Mouse (Mus musculus) midbrain, embryonic 10.5 days (tissue): ENCODE results near the gene Usp13. TPM values are rescaled to one million over a fixed set of nuclear protein-coding genes. Genes with fewer than 3 reads are reported as not detected.
A peak's percentile ranks its signal among the peaks of the same experiment; 100 is the strongest.

ENCODE experiments used
- DNase-seq: peaks from one replicate; pipeline ENCODE4 v3.0.0-alpha.2; 2017; ENCODE audit warnings: low spot score
- H3K27ac ChIP-seq: fragments of 300-500 bp; sonication (generic); replicated peaks from 2 replicates; pipeline ENCODE4 v1.5.1; 2016; ENCODE audit warnings: mild to moderate bottlenecking
- H3K27me3 ChIP-seq: fragments of 300-500 bp; sonication (generic); 2 replicates; pipeline ENCODE4 v1.6.1; 2016; ENCODE audit warnings: low read depth, mild to moderate bottlenecking; ENCODE audit not compliant: poor library complexity, severe bottlenecking
- H3K36me3 ChIP-seq: fragments of 300-500 bp; sonication (generic); 2 replicates; pipeline ENCODE4 v1.6.1; 2016; ENCODE audit warnings: mild to moderate bottlenecking, moderate library complexity
- H3K4me1 ChIP-seq: fragments of 300-500 bp; sonication (generic); 2 replicates; pipeline ENCODE4 v1.6.1; 2016
- H3K4me3 ChIP-seq: fragments of 300-500 bp; sonication (generic); 2 replicates; pipeline ENCODE4 v1.5.1; 2016; ENCODE audit warnings: mild to moderate bottlenecking, moderate library complexity
- H3K9me3 ChIP-seq: fragments of 300-500 bp; sonication (generic); replicated peaks from 2 replicates; pipeline ENCODE4 v1.6.1; 2016; ENCODE audit warnings: mild to moderate bottlenecking
- WGBS: fragments of 180-500 bp; shearing (Covaris S2); methylation state at CpG from one replicate; pipeline ENCODE4 v1.1.7; 2016; 5-methylcytosine and 5-hydroxymethylcytosine counted together
- polyA plus RNA-seq: library from polyadenylated mRNA; unstranded; fragments of >200 nt; fragmentation: Nextera tagmentation; extraction: Ambion mirVana; gene quantifications from 2 replicates; pipeline ENCODE4 v1.2.1, GENCODE M21; 2016

The Usp13 gene
- polyA plus RNA-seq, 1 experiment from 2014 or later: 8.7 TPM

DNA sequence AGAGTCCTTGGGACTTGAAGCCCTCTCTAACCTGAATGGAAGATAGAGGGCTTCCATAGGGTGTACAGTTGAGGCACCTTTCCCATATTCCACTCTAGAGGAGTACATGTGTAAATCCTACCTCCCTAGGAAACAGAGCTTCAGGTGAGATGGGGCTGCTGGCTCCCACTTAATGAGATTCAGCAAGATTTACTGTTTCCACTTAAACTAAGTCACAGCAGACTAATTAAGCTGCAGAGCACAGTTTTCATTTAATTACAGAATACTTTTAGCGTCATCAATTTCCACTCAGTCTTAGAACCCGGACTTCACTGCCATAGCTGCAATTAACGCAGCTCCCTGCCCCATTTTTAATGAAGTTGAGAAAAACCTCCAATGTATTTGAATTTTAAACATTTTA is 144.1 kb downstream of the Usp13 start:
- Histone ChIP-seq H3K27me3 (no peaks in the 10 kb centered on the region), H3K36me3 (no peaks in the 10 kb centered on the region), H3K27ac (no peak overlapping the region), H3K9me3 (no peaks in the 10 kb centered on the region), H3K4me1 (no peaks in the 10 kb centered on the region), H3K4me3 (no peak overlapping the region)
- 91% methylated on average over 3 of the region's 3 CpGs for WGBS
- DNase-seq: no peak

DNA sequence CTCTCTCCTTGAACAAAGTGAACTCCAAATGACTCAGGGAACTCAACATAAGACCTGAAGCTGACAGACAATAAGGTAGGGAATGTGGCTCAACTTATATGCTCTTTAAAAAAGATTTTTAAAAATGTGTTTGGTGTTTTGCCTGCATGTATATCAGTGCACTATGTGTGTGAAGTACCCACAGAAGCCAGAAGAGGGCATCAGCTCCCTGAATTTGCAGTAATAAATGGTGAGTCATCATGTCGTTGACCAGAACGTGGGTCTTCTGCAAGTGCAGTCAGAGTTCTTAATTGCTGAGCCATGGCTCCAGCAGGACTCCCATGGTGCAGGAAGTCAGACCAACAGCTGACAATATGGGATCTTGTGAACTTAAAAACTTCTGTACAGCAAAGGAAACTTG is 148.2 kb downstream of the Usp13 start:
- 7% methylated on average over 2 of the region's 2 CpGs for WGBS
- Histone ChIP-seq H3K27me3 (no peaks in the 10 kb centered on the region), H3K27ac (no peak overlapping the region), H3K36me3 (no peaks in the 10 kb centered on the region), H3K4me1 (no peaks in the 10 kb centered on the region), H3K9me3 (no peaks in the 10 kb centered on the region), H3K4me3 (no peak overlapping the region)
- DNase-seq: peak; percentile 48

DNA sequence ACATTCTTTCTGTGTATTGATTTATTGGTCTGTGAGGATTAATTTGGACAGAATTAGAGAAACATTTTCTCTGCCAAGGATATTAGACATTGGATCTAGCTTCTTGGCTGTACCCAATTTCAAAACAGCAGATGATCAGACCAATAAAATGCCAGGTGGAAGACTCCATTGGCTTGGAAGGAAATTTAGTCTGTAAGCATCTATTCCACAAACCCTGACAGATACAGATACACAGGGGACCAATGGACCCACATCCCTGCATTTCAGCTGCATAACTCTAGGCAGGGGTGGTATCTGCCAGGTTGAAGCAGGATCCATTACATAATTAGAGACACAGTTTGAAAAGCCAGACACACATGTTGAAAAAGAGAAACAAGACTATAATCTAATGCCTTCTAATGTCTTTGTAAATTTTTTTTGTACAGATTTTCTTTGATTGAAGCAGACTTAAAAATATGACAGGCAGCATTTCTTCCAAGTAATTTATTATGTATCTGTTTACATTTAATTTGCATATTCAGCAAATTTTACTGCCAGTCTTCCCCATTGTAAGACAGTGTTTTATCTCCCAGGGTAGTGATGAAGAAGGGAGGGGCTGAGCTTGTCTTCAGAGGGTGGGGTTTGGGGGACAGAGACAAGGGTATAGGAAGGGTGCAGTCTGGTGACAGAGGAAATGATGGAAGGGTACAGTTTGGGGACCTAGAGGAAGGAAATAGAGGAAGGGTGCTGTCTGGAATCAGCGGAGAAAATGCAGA is 151.5 kb downstream of the Usp13 start:
- Histone ChIP-seq H3K27me3 (no peaks in the 10 kb centered on the region), H3K4me3 (no peak overlapping the region), H3K9me3 (0 out of 2 replicates have a peak, but pooled peaks cover 2% of the 10 kb centered on the region), H3K27ac (no peak overlapping the region), H3K36me3 (no peaks in the 10 kb centered on the region), H3K4me1 (no peaks in the 10 kb centered on the region)
- no peak for DNase-seq
- 86% methylated on average over 1 of the region's 1 CpGs for WGBS

DNA sequence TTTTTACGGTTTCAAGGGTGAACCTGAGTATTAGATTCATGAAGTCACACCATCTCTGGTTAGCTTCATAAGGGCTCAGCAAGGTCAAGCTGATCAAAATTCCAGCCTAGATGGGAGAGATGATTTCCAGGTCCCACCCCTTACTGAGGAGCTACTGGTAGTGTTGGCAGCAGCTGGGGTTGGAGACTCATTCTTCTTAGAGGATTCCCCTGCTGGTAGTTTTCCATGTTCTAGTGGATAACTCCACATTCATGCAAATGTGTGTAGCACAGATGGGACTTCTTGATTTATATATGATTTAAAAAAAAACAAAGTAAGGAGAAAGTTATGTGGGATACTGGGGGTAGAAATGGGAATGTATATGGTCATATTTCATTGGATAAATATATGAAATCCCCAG is 152.9 kb downstream of the Usp13 start:
- no peaks in the 10 kb centered on the region for H3K4me1 ChIP-seq
- DNase-seq: no peak
- H3K9me3 ChIP-seq: 0 out of 2 replicates have a peak, but pooled peaks cover 2% of the 10 kb centered on the region
- WGBS: 94% methylated on average over 1 of the region's 1 CpGs
- no peaks in the 10 kb centered on the region for H3K36me3 ChIP-seq
- H3K4me3 ChIP-seq: no peak overlapping the region
- no peak overlapping the region for H3K27ac ChIP-seq
- no peaks in the 10 kb centered on the region for H3K27me3 ChIP-seq

DNA sequence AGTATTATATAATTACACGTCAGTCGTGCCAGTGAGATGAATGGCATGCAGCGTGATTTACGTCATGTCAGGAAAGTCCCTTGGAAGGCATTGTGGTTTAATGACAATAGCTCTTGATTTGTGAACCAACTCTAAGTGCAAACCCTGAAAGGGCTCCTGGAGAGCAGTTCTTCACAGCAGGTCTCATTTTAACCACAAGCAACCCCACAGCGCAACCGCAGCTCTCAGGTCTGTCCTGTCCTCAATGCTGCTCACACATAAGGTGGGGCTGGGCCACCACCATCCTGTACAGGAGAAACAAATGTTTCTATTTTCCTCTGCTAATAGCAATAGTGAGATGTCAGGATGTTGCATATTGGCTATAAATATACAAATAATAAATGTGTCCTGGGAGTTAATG is 161.9 kb downstream of the Usp13 start:
- Histone ChIP-seq H3K36me3 (no peaks in the 10 kb centered on the region), H3K27me3 (no peaks in the 10 kb centered on the region), H3K9me3 (no peaks in the 10 kb centered on the region), H3K4me1 (peaks cover 7% of the 10 kb centered on the region; the same call in 1 of the 2 replicates), H3K4me3 (no peak overlapping the region), H3K27ac (no peak overlapping the region)
- whole genome bisulfite sequencing: 48% methylated on average over 6 of the region's 6 CpGs
- DNase-seq: no peak

DNA sequence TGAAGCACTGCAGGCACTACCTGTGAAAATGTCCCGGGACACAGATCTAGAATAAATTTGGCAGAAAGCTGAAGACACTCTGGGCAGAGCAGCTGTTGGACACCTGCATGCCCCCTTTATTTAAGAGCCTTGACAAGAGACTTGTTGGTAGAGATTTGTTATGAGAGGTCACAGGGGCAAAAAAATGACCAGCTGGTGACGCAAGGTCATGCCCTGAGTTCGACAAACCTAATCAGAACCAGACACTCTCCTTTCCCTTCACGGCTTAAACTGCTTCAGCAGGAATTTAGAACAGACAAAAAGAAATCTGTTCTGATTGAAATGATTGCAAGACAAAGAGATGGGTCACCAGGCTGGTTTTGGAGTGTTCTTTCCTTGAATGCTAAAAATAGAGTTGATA is 162.6 kb downstream of the Usp13 start:
- H3K9me3 ChIP-seq: no peaks in the 10 kb centered on the region
- H3K4me1 ChIP-seq: peaks cover 7% of the 10 kb centered on the region
- H3K36me3 ChIP-seq: no peaks in the 10 kb centered on the region
- no peak for DNase-seq
- H3K27me3 ChIP-seq: no peaks in the 10 kb centered on the region
- WGBS: 54% methylated on average over 4 of the region's 4 CpGs
- no peak overlapping the region for H3K4me3 ChIP-seq
- no peak overlapping the region for H3K27ac ChIP-seq

DNA sequence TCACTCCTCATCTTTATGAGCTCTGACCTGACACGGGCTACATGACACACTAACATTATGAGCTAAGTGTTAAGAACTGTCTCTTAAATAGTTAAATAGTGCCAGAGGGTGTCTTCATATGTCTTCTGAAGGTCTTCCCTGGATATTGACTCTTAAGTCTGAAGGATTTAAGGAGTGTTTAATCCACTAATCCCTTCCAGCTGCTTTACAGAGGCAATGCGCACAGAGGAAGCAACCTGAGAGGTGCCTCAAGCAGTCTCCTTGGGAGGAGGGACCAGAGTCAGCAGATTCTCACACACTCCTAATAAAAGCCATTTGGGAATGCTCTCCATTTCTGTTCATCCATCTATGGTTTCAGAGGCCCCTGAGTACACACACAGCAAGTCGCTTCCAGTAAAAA is 167.8 kb downstream of the Usp13 start:
- Histone ChIP-seq H3K27me3 (no peaks in the 10 kb centered on the region), H3K27ac (no peak overlapping the region), H3K9me3 (no peaks in the 10 kb centered on the region), H3K4me1 (peaks cover 4% of the 10 kb centered on the region; the same call in 1 of the 2 replicates), H3K4me3 (no peak overlapping the region), H3K36me3 (no peaks in the 10 kb centered on the region)
- 46% methylated on average over 3 of the region's 3 CpGs for WGBS
- DNase-seq: no peak

Other genes with a start within 250 kb of the Usp13 start
- 46.4 and 49.4 TPM in 2 replicates for gene Gnb4, start 201.0 kb upstream of the Usp13 start, polyA plus RNA-seq
- gene Actl6a, start 111.2 kb upstream of the Usp13 start, polyA plus RNA-seq: 266 and 278 TPM in 2 replicates
- gene Ndufb5, start 80.6 kb upstream of the Usp13 start, polyA plus RNA-seq: 273 and 298 TPM in 2 replicates
- gene Mrpl47, start 79.9 kb upstream of the Usp13 start, polyA plus RNA-seq: 34.6 and 38.6 TPM in 2 replicates